Mouse (Mus musculus): ENCODE results near the gene Sdccag8.

The Sdccag8 gene

GRCm38 (mm10) chr1:176943126-176943525, 128.7 kb downstream of the Sdccag8 start:
- no peak for DNase-seq (ENCODE audit: low spot score in 2 of 2)

- no peak for DNase-seq (ENCODE audit: low spot score in 2 of 2)
These were observed 129.5 kb downstream of the Sdccag8 start for GRCm38 (mm10) chr1:176943987-176944386.

- DNase-seq (ENCODE audit: low spot score in 2 of 2) = no peak
These were observed 130.2 kb downstream of the Sdccag8 start for GRCm38 (mm10) chr1:176944458-176945174.

- DNase-seq (ENCODE audit: low spot score in 2 of 2) = no peak
These were observed 130.7 kb downstream of the Sdccag8 start for GRCm38 (mm10) chr1:176945175-176945540.

GRCm38 (mm10) chr1:176946031-176946795, 131.8 kb downstream of the Sdccag8 start:
- DNase-seq (ENCODE audit: low spot score in 2 of 2) = no peak

- DNase-seq (ENCODE audit: low spot score in 2 of 2) = no peak
These were observed 132.3 kb downstream of the Sdccag8 start for GRCm38 (mm10) chr1:176946796-176947181.

- DNase-seq (ENCODE audit: low spot score in 2 of 2) = no peak
These were observed 134.4 kb downstream of the Sdccag8 start for GRCm38 (mm10) chr1:176948861-176949260.

GRCm38 (mm10) chr1:176949320-176949719, 134.9 kb downstream of the Sdccag8 start:
- DNase-seq (ENCODE audit: low spot score in 2 of 2) = no peak

- DNase-seq (ENCODE audit: low spot score in 2 of 2) = no peak
These were observed 135.6 kb downstream of the Sdccag8 start for GRCm38 (mm10) chr1:176950061-176950460.

GRCm38 (mm10) chr1:176951836-176952235, 137.4 kb downstream of the Sdccag8 start:
- no peak for DNase-seq (ENCODE audit: low spot score in 2 of 2)

GRCm38 (mm10) chr1:176958311-176958710, 143.9 kb downstream of the Sdccag8 start:
- no peak for DNase-seq (ENCODE audit: low spot score in 2 of 2)

GRCm38 (mm10) chr1:176961716-176962115, 147.3 kb downstream of the Sdccag8 start:
- no peak for DNase-seq (ENCODE audit: low spot score in 2 of 2)

GRCm38 (mm10) chr1:176962894-176963293, 148.4 kb downstream of the Sdccag8 start:
- no peak for DNase-seq (ENCODE audit: low spot score in 2 of 2)

GRCm38 (mm10) chr1:176967299-176967698, 152.8 kb downstream of the Sdccag8 start:
- DNase-seq (ENCODE audit: low spot score in 2 of 2) = no peak

GRCm38 (mm10) chr1:176970635-176971478, 156.4 kb downstream of the Sdccag8 start:
- no peak for DNase-seq (ENCODE audit: low spot score in 2 of 2)

- DNase-seq (ENCODE audit: low spot score in 2 of 2) = no peak
These were observed 157.0 kb downstream of the Sdccag8 start for GRCm38 (mm10) chr1:176971479-176971797.

- DNase-seq (ENCODE audit: low spot score in 2 of 2) = no peak
These were observed 159.1 kb downstream of the Sdccag8 start for GRCm38 (mm10) chr1:176973356-176974088.

- DNase-seq (ENCODE audit: low spot score in 2 of 2) = no peak
These were observed 164.8 kb downstream of the Sdccag8 start for GRCm38 (mm10) chr1:176979235-176979634.

GRCm38 (mm10) chr1:176980140-176980539, 165.7 kb downstream of the Sdccag8 start:
- DNase-seq (ENCODE audit: low spot score in 2 of 2) = no peak

GRCm38 (mm10) chr1:176980801-176981400, 166.4 kb downstream of the Sdccag8 start:
- no peak for DNase-seq (ENCODE audit: low spot score in 2 of 2)

- no peak for DNase-seq (ENCODE audit: low spot score in 2 of 2)
These were observed 167.1 kb downstream of the Sdccag8 start for GRCm38 (mm10) chr1:176981511-176981910.
